Mouse (Mus musculus) left cerebral cortex, postnatal 25 days (tissue): Measurements from ENCODE around the gene Nup155. TPM values are rescaled to one million over a fixed set of nuclear protein-coding genes. Genes with fewer than 3 reads are reported as not detected.
"Not testable (repeated sequence)": the region's sequence is repeated elsewhere in the genome, so short reads cannot be mapped to it uniquely, and the experiment has no call there.

Experiments
- DNase-seq, 2 experiments: peaks; one replicate each; pipeline ENCODE4 v3.0.0; 2022; ENCODE audit warnings: low spot score in 2 of 2, mixed read lengths in 1 of 2
- intact Hi-C: fragments of 180-260 bp; cut with DNase I; formaldehyde crosslinking; loops from one replicate; pipeline ENCODE4 v1.15.1; 2025
- total RNA-seq, 2 experiments: library from RNA; stranded (reverse); gene quantifications; 2 replicates each; pipeline ENCODE4 v1.2.3; 2021

Nup155 gene
- 10 to 100 TPM; 17.1 to 18.8 TPM for total RNA-seq

DNA sequence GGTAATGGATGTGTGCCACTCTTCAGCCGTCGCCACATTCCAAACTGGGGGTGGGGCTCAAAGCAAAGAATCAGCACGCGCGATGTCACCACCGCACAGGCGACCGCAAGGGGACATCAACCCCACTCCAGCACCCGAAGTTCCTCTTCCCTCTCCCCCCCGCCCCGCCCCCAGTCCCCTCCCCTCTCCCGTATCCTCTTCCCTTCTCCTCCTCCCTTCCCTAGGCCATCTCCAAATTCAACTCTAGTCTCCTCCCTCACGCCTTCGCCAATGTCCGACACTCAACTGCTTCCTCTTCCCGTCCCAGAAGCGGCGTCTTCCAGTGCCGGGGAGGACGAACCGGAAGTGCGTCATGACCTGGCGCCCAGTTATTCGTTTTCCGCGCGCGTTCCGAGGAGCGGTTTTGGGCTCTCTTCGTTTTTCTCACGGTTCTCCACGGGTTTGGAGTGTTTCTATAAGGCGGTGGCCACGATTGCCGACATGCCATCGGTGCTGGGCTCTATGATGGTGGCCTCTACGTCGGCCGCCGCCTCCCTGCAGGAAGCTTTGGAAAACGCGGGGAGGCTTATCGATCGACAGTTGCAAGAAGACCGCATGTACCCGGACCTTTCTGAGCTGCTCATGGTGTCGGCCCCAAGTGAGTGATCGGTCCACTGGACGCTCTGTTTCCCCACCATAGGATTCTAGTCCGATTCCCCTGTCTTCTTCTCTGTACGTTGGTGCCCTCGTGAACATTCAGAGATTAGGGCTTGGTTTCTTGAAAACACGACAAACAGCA lies at the start of gene Nup155:
Gene Nup155, plus strand, starts transcription at position 308 of the 778 bp plus-strand sequence.
- DNase-seq, result peak; percentile 94 to 96
- intact Hi-C loops, result loop anchor here (1.0 kb wide), 1 partner anchor 10 kb away; the partner anchor contains the start of gene Wdr70

DNA sequence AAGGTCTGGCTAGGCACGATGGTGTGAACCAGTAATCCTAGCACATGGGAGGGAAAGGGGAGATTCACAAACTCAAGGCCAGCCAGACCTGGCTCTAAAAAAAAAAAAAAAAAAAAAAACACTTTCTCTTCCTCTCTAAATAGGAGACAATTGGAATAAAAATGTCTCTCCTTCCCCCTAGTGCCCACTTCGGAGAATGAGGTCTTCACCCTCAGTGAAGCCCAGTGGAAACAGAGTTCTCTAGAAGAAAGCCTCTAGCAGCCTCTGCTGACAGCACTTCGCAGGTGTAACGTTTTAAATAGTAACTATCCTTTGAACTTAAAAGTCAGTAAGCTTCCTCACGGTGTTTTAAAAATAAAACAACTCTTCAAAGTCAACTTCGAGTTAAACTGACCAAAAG lies 43.9 kb upstream of the Nup155 start:
- no peak for DNase-seq
- intact Hi-C loops, result no loop called here

DNA sequence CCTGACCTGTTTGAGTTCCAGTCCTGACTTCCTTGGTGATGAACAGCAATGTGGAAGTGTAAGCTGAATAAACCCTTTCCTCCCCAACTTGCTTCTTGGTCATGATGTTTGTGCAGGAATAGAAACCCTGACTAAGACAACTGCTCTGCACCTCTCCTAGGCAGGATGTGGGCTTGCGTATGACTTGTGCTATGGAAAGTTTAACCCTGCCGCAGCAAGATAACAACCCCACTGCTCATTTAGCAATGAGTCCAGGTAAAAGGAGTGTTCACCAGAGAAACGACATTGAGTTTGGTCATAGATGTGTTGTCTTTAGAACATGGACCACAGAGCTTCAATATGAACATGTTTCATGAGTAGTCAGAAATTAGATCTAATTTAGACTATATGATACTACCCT lies 35.9 kb upstream of the Nup155 start:
- not testable (repeated sequence) for DNase-seq
- intact Hi-C loops, result loop anchor here (5.0 kb wide), 1 partner anchor 891 kb away; no protein-coding TSS in a partner anchor

DNA sequence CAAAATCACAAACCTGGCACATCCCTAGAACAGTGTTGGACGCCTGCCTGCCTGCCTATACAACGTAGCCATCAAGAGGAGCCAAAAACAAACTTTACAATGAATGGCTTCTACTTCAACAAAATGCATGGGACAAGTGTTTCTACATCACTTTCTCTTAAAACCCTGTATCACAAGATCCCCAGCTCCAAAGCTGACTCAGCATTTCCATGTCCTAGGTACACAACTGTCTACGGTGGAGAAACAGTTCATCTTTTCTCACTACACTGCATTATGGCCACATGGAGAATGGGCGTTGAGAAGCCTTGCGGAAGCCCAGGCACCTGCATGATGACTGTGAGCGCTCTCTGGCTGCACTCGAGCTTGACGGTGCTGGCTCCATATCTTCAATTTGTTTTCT lies 26.9 kb upstream of the Nup155 start:
- no peak for DNase-seq
- intact Hi-C loops, result no loop called here

DNA sequence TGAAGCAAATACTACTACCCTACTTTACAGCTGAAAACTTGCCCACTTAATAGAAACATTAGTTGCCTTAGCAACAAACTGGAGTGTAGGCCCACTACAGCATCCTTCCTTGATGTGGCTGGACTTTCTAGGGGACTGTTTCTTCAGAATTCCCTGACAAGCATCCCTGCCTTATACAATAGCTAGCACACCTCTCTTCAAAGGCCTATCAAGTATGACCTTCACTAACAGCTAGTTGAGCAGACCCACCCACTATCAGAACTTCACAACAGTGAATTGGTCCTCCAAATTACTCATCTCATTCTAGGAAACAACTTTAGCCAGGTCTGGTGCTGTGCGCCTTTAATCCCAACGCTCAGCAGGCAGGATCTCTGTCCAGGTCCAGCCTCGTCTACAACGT lies 21.8 kb upstream of the Nup155 start:
- DNase-seq, result no peak
- intact Hi-C loops, result no loop called here

DNA sequence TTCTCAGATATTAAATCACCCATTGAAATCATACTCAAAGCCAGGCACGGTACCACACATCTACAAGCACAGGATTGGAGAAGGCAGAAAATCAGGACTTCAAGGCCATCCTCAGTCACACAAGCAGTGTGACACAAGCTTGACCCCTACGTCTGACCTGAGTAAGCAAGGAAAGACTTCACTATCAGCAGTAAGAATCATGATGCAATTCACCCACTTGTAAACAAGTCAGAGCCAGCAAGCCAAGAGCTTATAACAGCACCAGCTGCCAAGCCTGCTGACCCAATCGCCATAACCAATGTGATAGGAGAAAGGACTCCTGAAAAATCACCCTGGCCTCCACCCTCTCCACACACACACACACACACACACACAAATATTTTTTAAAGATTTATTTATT lies 20.4 kb upstream of the Nup155 start:
- intact Hi-C loops, result no loop called here
- no peak for DNase-seq

DNA sequence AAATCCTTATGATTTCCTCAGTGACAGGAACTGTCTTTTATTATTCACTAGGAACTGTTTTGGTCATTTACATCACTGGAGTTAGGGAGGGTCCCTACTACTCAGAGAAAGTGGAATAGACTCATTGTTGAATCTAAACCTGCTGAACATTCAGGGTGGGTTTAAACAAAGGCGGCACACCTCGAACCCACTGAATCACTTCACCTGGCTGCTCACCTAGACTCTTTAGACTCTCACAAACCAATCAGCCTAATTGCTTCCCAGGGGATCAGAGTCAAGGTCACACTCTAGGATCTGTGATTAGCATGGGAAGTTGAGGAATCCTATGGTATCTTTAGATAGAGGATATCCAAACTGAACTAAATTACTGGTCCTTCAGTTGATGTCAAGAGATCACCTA lies 18.4 kb upstream of the Nup155 start:
- intact Hi-C loops, result no loop called here
- no peak for DNase-seq

DNA sequence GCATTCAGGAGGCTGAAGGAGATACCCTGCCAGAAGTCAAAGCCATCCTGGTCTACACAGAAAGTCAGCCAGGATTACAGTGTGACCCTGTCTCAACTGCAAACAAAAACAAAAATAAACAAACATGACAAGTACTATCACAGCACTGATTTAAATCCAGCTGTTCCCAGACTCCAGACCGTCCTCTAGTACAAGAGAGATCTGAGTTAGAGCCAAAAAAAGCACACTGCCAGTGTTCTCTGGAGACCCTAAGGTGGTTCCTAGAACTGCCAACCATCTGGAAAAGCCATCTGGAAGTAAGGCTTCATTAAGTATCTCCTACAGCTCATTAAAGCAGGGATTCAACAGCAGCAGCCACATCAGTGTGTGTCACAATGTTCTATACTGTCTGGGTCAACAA lies 16.4 kb upstream of the Nup155 start:
- DNase-seq, intact Hi-C loops: not testable (repeated sequence)

DNA sequence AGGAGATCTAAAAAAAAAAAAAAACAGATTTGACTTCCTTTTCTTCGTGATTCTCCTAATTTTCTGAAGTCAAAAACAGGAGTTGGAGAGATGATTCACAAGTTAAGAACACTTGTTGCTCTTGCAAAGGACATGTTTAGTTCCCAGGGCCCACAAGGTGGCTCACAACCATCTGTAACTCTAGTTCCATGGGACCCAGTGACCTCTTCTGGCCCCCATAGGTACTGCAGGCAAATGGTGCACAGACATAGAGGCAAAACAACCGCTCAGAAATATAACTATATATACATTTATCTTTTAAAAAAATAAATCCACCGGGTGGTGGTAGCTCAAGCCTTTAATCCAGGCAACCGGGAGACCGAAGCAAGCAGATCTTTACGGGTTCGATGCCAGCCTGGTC lies 11.2 kb upstream of the Nup155 start:
- intact Hi-C loops, result no loop called here
- DNase-seq, result peak in 1 of 2 experiments; percentile 35

DNA sequence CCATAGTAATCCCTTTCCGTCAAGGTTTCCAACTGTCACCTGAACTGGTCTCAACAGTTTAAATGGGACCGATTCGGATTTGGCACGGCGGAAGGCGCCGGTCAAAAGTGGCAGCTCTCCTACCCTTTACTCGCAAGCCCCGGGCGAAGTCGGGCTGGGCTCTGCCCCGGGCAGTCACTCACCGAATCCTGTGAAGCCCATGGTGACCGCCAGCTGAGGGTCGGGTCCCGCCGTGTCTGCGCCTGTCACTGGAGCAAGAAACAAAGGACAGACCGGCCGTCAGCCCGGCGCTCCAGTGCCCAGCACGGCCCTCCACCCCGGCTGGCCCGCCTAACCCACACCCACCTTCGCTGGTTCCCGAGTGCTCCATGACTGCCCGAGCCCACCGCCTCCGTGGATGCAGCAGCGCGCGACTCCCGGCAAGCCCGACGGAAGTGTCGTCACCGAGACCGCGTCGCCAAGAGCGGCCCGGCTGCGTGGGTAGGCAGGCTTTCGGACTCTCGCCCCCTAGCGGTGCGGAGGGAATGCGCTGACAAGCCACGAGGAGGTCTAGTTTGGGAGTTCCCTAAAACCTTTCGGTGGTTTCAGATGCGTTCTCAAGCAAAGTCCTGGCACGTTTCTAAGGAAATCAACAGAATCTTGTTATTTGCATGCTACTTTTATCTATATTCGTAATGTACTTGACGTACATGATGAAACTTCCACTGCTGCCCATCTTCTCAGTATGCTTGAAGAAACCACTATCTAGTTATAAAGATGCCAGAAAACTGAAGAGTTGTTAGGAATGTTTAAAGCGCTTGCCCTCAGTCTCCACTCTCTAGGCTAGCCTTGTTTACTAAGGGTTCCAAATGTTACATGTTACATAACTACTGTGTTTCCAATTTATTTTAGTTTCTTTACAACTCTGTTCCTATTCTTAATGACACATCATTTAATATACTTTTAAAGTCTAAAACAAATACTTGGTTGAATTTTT lies 10.0 kb upstream of the Nup155 start, which contains the start of gene Wdr70:
Gene Wdr70, minus strand, starts transcription at position 436 of the 976 bp plus-strand sequence.
- intact Hi-C loops, result loop anchor here (1.0 kb wide), 1 partner anchor 10 kb away; the partner anchor contains the start of gene Nup155
- DNase-seq, result peak; percentile 98 to 99

DNA sequence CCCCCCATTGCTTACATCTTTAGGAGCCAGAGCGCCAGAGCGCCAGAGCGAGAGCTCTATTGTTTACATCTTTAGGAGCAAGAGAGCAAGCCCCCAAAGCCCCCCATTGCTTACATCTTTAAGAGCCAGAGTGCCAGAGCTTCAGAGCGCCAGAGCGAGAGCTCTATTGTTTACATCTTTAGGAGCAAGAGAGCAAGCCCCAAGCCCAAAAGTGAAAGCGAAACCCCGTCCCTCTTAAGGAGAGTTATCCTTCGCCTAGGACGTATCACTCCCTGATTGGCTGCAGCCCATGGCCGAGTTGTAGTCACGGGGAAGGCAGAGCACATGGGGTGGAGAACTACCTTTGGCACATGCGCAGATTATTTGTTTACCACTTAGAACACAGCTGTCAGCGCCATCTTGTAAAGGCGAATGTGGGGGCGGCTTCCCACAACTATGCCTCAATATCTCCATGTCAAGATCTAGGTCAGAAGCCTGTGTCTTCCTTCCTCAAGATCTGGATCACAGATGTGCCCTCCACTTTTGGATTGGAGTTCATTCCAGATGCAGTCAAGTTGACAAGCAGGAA lies 7.0 kb upstream of the Nup155 start:
- intact Hi-C loops, DNase-seq: not testable (repeated sequence)

DNA sequence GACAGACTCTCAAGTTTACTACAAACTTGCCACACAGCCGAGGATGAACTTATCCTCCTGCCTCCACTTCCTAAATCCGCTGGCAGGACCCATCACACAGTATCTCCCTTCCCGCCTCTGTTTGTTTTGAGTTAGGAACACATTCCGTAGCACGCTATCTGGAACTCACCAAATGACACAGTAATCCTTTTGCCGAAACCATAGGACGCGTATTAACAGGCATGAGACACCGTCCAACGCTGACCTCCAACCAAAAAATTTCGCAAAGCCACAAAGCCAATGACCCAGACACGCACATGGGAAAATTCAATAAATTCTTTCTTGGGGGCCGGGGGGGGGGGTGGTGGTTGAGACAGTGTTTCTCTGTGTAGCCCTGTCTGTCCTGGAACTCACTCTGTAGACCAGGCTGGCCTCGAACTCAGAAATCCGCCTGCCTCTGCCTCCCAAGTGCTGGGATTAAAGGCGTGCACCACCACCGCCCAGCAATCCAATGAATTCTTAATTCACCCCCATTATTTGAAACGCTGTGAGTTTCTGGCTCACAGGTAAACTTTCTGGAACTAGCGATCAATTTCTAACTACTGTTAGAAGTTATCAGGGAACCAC lies 610 bp upstream of the Nup155 start:
- intact Hi-C loops, result no loop called here

DNA sequence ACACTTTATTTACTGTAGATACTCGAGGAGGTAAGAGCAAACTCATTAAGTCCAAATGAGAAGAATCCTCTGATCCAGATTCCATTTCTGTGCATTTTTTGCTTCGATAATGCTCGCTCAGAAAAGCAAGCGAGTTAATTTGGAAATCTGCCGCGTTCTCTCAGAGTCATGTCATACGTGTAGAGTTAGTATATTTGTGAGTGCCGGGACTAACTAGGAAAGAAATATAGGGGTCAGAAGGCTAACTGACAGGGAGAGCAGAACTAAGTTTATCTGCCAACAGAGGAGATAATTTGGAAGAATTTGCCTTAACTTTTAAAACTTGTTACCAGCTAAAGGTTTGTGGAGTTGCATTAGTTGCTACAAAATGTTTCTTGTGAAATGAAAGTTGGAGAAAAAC lies 709 bp downstream of the Nup155 start:
- DNase-seq, result no peak
- intact Hi-C loops, result loop anchor here (1.0 kb wide), 1 partner anchor 10 kb away; the partner anchor contains the start of gene Wdr70

More for the DNA sequence above, 610 bp upstream of the Nup155 start:
- DNase-seq, result no peak

DNA sequence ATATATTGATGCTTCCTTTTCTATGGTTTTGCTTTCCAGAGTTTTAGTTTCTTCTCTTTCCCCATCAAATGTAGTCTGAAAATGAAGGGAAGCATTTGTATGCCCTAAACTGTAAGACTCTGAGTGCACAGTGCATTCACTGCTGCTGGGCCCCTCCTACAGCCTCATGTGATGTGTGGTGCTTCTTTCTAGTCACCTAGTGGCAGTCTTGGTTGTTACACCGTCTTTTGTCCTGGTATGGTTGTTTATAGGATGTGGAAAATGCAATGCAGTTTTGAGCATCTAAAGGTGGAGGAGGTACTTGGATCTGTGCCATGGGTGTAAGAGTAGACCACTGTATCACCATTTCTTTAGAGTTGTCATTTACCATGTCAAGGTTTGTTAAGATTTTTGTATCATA lies 20.2 kb downstream of the Nup155 start:
- DNase-seq, result no peak
- intact Hi-C loops, result no loop called here

DNA sequence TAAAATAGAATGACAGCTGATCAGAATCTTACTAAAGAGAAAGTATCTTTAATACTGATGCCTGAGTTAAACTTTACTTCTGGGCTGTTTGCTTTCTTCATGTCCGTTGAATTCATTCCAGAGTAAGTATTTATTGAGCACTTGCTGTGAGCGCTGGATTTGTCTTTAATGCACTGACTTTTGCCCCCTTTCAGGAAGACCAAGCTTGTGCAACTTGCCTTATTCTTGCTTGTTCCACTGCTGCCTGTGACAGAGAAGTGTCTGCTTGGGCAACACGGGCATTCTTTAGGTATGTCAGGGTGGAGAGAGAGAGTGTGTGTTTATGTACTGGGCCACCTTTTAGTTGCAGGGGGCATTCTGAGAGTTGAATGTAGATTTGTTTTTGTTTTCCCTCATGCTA lies 22.2 kb downstream of the Nup155 start:
- no peak for DNase-seq
- intact Hi-C loops, result no loop called here

DNA sequence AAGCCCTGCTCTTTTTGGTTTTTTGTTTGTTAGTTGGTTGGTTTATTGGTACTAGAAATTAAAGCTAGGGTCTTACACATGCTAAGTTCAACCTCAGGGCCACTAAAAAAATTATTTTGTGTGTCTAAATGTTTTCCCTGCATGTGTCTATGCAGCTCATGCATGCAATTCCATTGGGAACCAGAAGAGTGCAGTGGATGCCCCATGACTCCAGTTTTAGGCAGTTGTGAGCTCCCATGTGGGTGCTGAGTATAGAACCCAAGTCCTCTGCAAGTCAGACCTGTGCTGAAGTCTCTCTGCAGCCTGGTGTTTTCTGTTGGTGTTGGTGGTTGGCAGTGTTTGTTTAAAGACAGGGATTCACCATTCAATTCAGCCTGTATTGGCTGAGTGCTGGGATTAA lies 22.7 kb downstream of the Nup155 start:
- intact Hi-C loops, result no loop called here

DNA sequence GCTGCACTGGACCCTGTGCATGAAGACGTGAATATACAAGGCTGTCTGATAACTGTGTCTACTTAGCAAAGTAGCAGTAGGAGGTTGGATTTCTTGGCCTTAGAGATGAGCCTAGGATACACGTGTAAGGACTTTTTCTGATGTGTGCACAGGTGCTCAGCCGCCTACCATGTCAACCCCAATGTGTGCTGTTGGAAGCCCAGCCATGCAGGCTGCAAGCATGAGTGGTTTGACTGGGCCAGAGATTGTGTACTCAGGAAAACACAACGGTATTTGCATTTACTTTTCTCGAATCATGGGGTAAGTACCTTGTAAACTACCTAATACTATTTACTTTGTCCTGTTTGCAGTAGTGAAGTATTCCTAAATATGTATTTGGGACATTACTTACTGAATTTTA lies 26.5 kb downstream of the Nup155 start:
- DNase-seq, result no peak
- intact Hi-C loops, result no loop called here

More for the DNA sequence above, 22.7 kb downstream of the Nup155 start:
- no peak for DNase-seq

DNA sequence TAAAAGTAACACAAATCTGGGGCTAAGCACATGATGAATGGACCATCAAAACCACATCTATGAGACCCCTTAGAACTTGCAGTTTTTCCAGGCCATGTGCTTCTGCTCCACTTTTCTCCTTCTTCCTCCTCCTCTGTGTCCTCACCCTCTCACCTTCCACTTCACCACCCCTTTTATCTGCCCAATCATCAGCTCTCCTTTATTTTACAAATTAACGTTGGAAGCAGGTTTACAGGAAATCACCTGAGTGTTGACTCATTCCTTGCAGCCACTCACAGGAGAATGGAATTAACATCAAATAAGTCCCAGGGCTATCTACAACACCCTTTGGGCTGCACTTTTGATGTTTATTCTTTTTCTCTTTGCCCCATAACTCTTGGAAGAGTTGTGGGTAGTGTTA lies 52.8 kb downstream of the Nup155 start:
- intact Hi-C loops, result no loop called here
- no peak for DNase-seq

DNA sequence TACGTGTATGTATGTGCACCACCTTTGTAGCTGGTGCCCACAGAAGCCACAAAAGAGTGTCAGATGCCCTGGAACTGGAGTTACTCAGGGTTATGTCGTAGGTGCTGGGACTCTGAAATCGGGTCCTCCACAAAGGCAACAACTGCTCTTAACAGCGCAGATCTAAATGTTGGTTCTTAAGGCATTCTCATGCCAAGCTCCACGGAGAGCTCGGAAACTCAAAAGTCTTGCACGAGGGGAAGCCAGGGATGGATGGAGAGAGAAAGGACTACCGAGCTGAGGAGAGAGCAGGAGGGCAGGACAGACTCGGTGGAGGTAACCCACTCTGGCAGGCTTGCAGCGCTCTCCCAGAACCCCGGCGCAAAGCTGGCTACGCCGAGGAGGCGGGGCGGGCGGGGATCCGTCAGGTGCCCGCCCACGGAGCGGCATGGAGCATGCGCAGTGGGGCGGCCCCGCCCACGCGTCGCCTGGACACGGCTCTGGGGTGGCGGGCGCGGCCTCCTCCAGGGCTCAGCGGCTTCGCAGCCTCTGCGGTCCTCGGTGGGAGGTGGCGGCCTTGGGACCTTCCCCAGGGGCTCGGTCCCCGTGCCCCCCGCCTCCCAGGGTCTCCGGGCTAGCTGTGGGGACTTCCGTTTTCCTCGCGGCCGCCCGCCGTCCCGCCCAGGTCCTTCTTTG lies 59.7 kb downstream of the Nup155 start, which contains the start of gene Cplane1:
Gene Cplane1, plus strand, starts transcription at position 516 of the 675 bp plus-strand sequence.
- intact Hi-C loops, result no loop called here
- DNase-seq, result peak; percentile 93 to 95
